Comparison of ENCODE assay signal across 8 mouse cellular contexts in the genomic region with DNA sequence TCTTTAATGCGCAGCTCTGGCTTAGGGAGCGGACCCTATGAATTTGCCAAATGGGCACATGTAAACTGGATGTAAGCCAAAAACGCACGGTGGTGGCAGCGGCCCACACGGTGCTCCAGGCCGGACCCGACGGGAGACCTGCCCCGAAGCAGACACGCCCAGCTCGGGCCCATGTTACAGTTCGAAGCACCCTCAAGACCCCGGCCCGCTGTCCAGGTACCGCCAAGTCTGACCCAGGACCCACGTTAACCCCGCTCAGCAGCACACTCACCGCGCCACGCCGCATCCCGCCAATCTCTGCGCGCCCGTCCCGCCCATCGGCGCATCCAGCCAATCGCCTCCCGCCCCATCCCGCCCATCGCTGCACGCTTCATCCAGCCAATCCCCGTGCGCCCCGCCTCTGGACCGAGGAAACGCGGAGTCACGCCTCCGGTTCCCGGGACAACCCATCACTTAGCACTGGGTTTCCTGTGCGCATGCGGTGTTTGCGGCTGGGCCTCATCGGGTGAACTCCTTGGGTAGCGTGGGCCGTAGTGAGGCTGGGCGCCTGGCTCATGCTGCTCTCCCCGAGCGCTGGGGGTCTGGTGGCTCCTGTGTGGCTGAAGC. TPM values are rescaled to one million over a fixed set of nuclear protein-coding genes. Genes with fewer than 3 reads are reported as not detected.
A peak's percentile ranks its signal among the peaks of the same experiment; 100 is the strongest.
DNase-seq lines count a peak whose midpoint lies in the region; ATAC-seq and TF ChIP-seq lines count a peak whose summit lies in the region.

Gene Pold2 (minus strand): TSS at position 372 of the 606 bp plus-strand sequence.

- H3K4me2 ChIP-seq in kidney, embryonic 14.5 days (replicated peaks; ENCODE audit: low read depth, low read length), result peak within 1 kb of the TSS; percentile 68
- peak within 1 kb of the TSS; percentile 63 for H3K4me2 ChIP-seq in limb, embryonic 15.5 days

- TF ChIP-seq CTCF in bone marrow macrophage, adult 2 months (IDR thresholded peaks at IDR 0.05; ENCODE audit: low read depth, low read length), result no peak
- TF ChIP-seq CTCF in embryonic fibroblast, embryonic 13.5 days (IDR thresholded peaks at IDR 0.05; ENCODE audit: borderline replicate concordance, insufficient read depth, low read length), result no peak

- WGBS in kidney, embryonic 14.5 days, result under 1% methylated on average over 52 of the region's 52 CpGs
- under 1% methylated on average over 52 of the region's 52 CpGs for WGBS in limb, embryonic 15.5 days

- H3K4me1 ChIP-seq in bone marrow macrophage, adult 2 months (ENCODE audit: control insufficient read depth, insufficient read depth, low read length), result peaks cover 21% of the 10 kb centered on the region
- 0 out of 2 replicates have a peak, but pooled peaks cover 2% of the 10 kb centered on the region for H3K4me1 ChIP-seq in embryonic fibroblast, embryonic 13.5 days (ENCODE audit: control insufficient read depth, insufficient read depth, low read length)
- peaks cover 9% of the 10 kb centered on the region; the same call in 1 of the 2 replicates for H3K4me1 ChIP-seq in kidney, embryonic 14.5 days (ENCODE audit: control insufficient read depth, insufficient read depth, low read length)
- peaks cover 21% of the 10 kb centered on the region for H3K4me1 ChIP-seq in limb, embryonic 15.5 days

- 0 out of 2 replicates have a peak, but pooled peaks have one; percentile 58 for TF ChIP-seq POLR2A in bone marrow macrophage, adult 2 months (IDR thresholded peaks at IDR 0.05; ENCODE audit: borderline replicate concordance, low read depth, low read length)
- TF ChIP-seq POLR2A in embryonic fibroblast, embryonic 13.5 days (IDR thresholded peaks at IDR 0.05; ENCODE audit: low read depth, low read length), result peak; percentile 93

- peak; percentile 99 for DNase-seq in A20 (ENCODE audit: low read depth, low spot score)
- peak; percentile 98 to 99 for DNase-seq in heart, adult 9 months (ENCODE audit: low spot score in 2 of 2)
- DNase-seq in monocyte, adult 2 months (ENCODE audit: low read depth in 1 of 2, low spot score in 2 of 2), result peak; percentile 85 to 90
- DNase-seq in spleen, postnatal 36 days (ENCODE audit: low spot score in 2 of 2), result peak; percentile 98

- H3K4me3 ChIP-seq in bone marrow macrophage, adult 2 months (ENCODE audit: insufficient read depth, low read length), result peak within 1 kb of the TSS; percentile 87
- peak within 1 kb of the TSS; percentile 72 for H3K4me3 ChIP-seq in embryonic fibroblast, embryonic 13.5 days (ENCODE audit: insufficient read depth, low read length)
- peak within 1 kb of the TSS; percentile 71 for H3K4me3 ChIP-seq in kidney, embryonic 14.5 days (ENCODE audit: low read length)
- H3K4me3 ChIP-seq in limb, embryonic 15.5 days, result peak within 1 kb of the TSS; percentile 75

- peak; percentile 99 for ATAC-seq in kidney, embryonic 14.5 days (ENCODE audit: low FRiP score, low TSS enrichment)
- ATAC-seq in limb, embryonic 15.5 days (ENCODE audit: insufficient number of reproducible peaks, low FRiP score, low TSS enrichment, low read depth), result peak; percentile 99

- no peaks in the 10 kb centered on the region for H3K27me3 ChIP-seq in kidney, embryonic 14.5 days (ENCODE audit: control insufficient read depth, insufficient read depth, low read length)
- H3K27me3 ChIP-seq in limb, embryonic 15.5 days, result no peaks in the 10 kb centered on the region

- H3K9ac ChIP-seq in kidney, embryonic 14.5 days (ENCODE audit: low read depth, low read length), result peak within 1 kb of the TSS; percentile 71
- peak within 1 kb of the TSS; percentile 64 for H3K9ac ChIP-seq in limb, embryonic 15.5 days

- H3K9me3 ChIP-seq in kidney, embryonic 14.5 days (ENCODE audit: control insufficient read depth, low read length), result no peaks in the 10 kb centered on the region
- no peaks in the 10 kb centered on the region for H3K9me3 ChIP-seq in limb, embryonic 15.5 days

- peak within 1 kb of the TSS; percentile 36 for H3K27ac ChIP-seq in bone marrow macrophage, adult 2 months (ENCODE audit: insufficient read depth, low read depth, low read length)
- peak within 1 kb of the TSS; percentile 86 for H3K27ac ChIP-seq in embryonic fibroblast, embryonic 13.5 days (ENCODE audit: insufficient read depth, low read length)
- H3K27ac ChIP-seq in kidney, embryonic 14.5 days (ENCODE audit: low read depth, low read length), result peak within 1 kb of the TSS; percentile 81; the same call in 1 of the 2 replicates
- H3K27ac ChIP-seq in limb, embryonic 15.5 days, result peak within 1 kb of the TSS; percentile 89

- peaks cover 29% of the 10 kb centered on the region for H3K36me3 ChIP-seq in kidney, embryonic 14.5 days (ENCODE audit: control insufficient read depth, insufficient read depth, low read length)
- H3K36me3 ChIP-seq in limb, embryonic 15.5 days, result peaks cover 33% of the 10 kb centered on the region

RNA-seq across cellular contexts. Expression of gene Pold2, which starts in this region (rescaled TPM):
- polyA plus RNA-seq in bone marrow macrophage, adult 2 months (2012; ENCODE audit: insufficient read depth, insufficient read length, missing spikeins), result 13.5 and 13.8 TPM in 2 replicates
- polyA plus RNA-seq in embryonic fibroblast, embryonic 13.5 days (2011; ENCODE audit: insufficient read length, low read depth, missing spikeins), result 23.2 and 31.7 TPM in 2 replicates
- polyA plus RNA-seq in kidney, embryonic 14.5 days (2014; fragmentation: Nextera tagmentation; extraction: Ambion mirVana), result 116 and 128 TPM in 2 replicates
- polyA plus RNA-seq in limb, embryonic 15.5 days (2015; fragmentation: Nextera tagmentation; extraction: Ambion mirVana), result 116 and 118 TPM in 2 replicates

Comparison
In these comparisons a context has a peak if more than half of its experiments do, and no peak if none do; other contexts are left out.
1. Peak in every context shown above with its lines: DNase-seq, ATAC-seq, H3K4me3 ChIP-seq and H3K27ac ChIP-seq.
2. H3K27ac ChIP-seq: peak in every context shown above with its lines; median percentile 89 in limb, embryonic 15.5 days; 86 in embryonic fibroblast, embryonic 13.5 days; 81 in kidney, embryonic 14.5 days; 36 in bone marrow macrophage, adult 2 months.